Mouse (Mus musculus): Measurements from ENCODE around the gene Cep112.

GRCm38 (mm10) chr11:108858339-108858804 lies 433.4 kb downstream of the Cep112 start:
- TF ChIP-seq CTCF (conservative IDR thresholded peaks at IDR 0.05; ENCODE audit: insufficient read depth, insufficient read length, low read depth, low read length), result no peak
- TF ChIP-seq POLR2A (IDR thresholded peaks at IDR 0.05; ENCODE audit: low read depth, low read length), result no peak

Measured in kidney, adult 2 months (tissue).